Mouse (Mus musculus) midbrain, embryonic 16.5 days (tissue): ENCODE measurements around the gene Sod3. TPM values are rescaled to one million over a fixed set of nuclear protein-coding genes. Genes with fewer than 3 reads are reported as not detected.

Experiments used
- ATAC-seq: fragments of 200-750 bp; cut with Nextera tagmentation; 2 replicates; pipeline ENCODE4 v1.8.0; 2017; ENCODE audit warnings: moderate TSS enrichment
- H3K27ac ChIP-seq: fragments of 300-500 bp; sonication (generic); 2 replicates; pipeline ENCODE4 v1.5.1; 2014; ENCODE audit warnings: mild to moderate bottlenecking, low read length, mixed read lengths
- H3K27me3 ChIP-seq: fragments of 300-500 bp; sonication (generic); 2 replicates; pipeline ENCODE4 v1.6.1; 2014; ENCODE audit warnings: low read depth, low read length, mixed read lengths; ENCODE audit not compliant: control insufficient read depth, insufficient read depth
- H3K36me3 ChIP-seq: fragments of 300-500 bp; sonication (generic); 2 replicates; pipeline ENCODE4 v1.6.1; 2014; ENCODE audit warnings: mild to moderate bottlenecking, low read length, moderate library complexity, mixed read lengths; ENCODE audit not compliant: control insufficient read depth, insufficient read depth
- H3K4me1 ChIP-seq: fragments of 300-500 bp; sonication (generic); 2 replicates; pipeline ENCODE4 v1.6.1; 2014; ENCODE audit warnings: mild to moderate bottlenecking, low read length, mixed read lengths; ENCODE audit not compliant: control insufficient read depth, insufficient read depth
- H3K4me2 ChIP-seq: fragments of 300-500 bp; sonication (generic); 2 replicates; pipeline ENCODE4 v1.6.1; 2014; ENCODE audit warnings: mild to moderate bottlenecking, low read length, mixed read lengths
- H3K4me3 ChIP-seq: fragments of 300-500 bp; sonication (generic); 2 replicates; pipeline ENCODE4 v1.5.1; 2014; ENCODE audit warnings: low read depth, mild to moderate bottlenecking, low read length, moderate library complexity, mixed read lengths
- H3K9ac ChIP-seq: fragments of 300-500 bp; sonication (generic); 2 replicates; pipeline ENCODE4 v1.6.1; 2014; ENCODE audit warnings: low read depth, low read length, mixed read lengths
- H3K9me3 ChIP-seq: fragments of 300-500 bp; sonication (generic); replicated peaks from 2 replicates; pipeline ENCODE4 v1.6.1; 2014; ENCODE audit warnings: mild to moderate bottlenecking, low read length, mixed read lengths; ENCODE audit not compliant: control insufficient read depth, poor library complexity, severe bottlenecking
- WGBS: fragments of 180-500 bp; shearing (Covaris S2); extraction: QIAGEN DNeasy Blood & Tissue Kit; methylation state at CpG from one replicate; pipeline ENCODE4 v1.1.7; 2014; 5-methylcytosine and 5-hydroxymethylcytosine counted together
- polyA plus RNA-seq: library from polyadenylated mRNA; unstranded; fragments of >200 nt; fragmentation: Nextera tagmentation; extraction: Ambion mirVana; gene quantifications from 2 replicates; pipeline ENCODE4 v1.2.1, GENCODE M21; 2015

The Sod3 gene
- polyA plus RNA-seq, 1 experiment from 2014 or later = 2.8 TPM

GRCm38 (mm10) chr5:52391471-52391870, 27.9 kb downstream of the Sod3 start:
- Histone ChIP-seq H3K27ac (no peak overlapping the region), H3K9me3 (no peaks in the 10 kb centered on the region), H3K4me1 (peaks cover 2% of the 10 kb centered on the region; the same call in 1 of the 2 replicates), H3K27me3 (no peaks in the 10 kb centered on the region), H3K36me3 (no peaks in the 10 kb centered on the region), H3K4me3 (no peak overlapping the region), H3K4me2 (no peak overlapping the region), H3K9ac (no peak overlapping the region)
- no peak for ATAC-seq
- 69% methylated on average over 16 of the region's 16 CpGs for WGBS

- 86% methylated on average over 4 of the region's 4 CpGs for WGBS
- H3K9me3 ChIP-seq = no peaks in the 10 kb centered on the region
- H3K4me2 ChIP-seq = no peak overlapping the region
- H3K4me1 ChIP-seq = peaks cover 2% of the 10 kb centered on the region; the same call in 1 of the 2 replicates
- no peak overlapping the region for H3K9ac ChIP-seq
- no peak for ATAC-seq
- H3K36me3 ChIP-seq = no peaks in the 10 kb centered on the region
- H3K27ac ChIP-seq = no peak overlapping the region
- no peak overlapping the region for H3K4me3 ChIP-seq
- H3K27me3 ChIP-seq = no peaks in the 10 kb centered on the region
These were observed 30.2 kb downstream of the Sod3 start for GRCm38 (mm10) chr5:52393756-52394155.

- 66% methylated on average over 8 of the region's 8 CpGs for WGBS
- no peak overlapping the region for H3K4me2 ChIP-seq
- H3K36me3 ChIP-seq = 0 out of 2 replicates have a peak, but pooled peaks cover 3% of the 10 kb centered on the region
- H3K9ac ChIP-seq = no peak overlapping the region
- H3K27me3 ChIP-seq = no peaks in the 10 kb centered on the region
- H3K4me1 ChIP-seq = no peaks in the 10 kb centered on the region
- no peak overlapping the region for H3K27ac ChIP-seq
- no peaks in the 10 kb centered on the region for H3K9me3 ChIP-seq
- ATAC-seq = peak; percentile 29; the same call in 1 of the 2 replicates
- H3K4me3 ChIP-seq = no peak overlapping the region
These were observed 40.8 kb downstream of the Sod3 start for GRCm38 (mm10) chr5:52404373-52404772.

- WGBS = 71% methylated on average over 7 of the region's 7 CpGs
- no peak overlapping the region for H3K9ac ChIP-seq
These were observed 45.2 kb downstream of the Sod3 start for GRCm38 (mm10) chr5:52408668-52409315.

GRCm38 (mm10) chr5:52410197-52410596, 46.6 kb downstream of the Sod3 start:
- 79% methylated on average over 12 of the region's 12 CpGs for WGBS
- H3K36me3 ChIP-seq = no peaks in the 10 kb centered on the region
- H3K9ac ChIP-seq = no peak overlapping the region
- no peaks in the 10 kb centered on the region for H3K9me3 ChIP-seq
- H3K4me2 ChIP-seq = no peak overlapping the region
- H3K4me3 ChIP-seq = no peak overlapping the region
- H3K27me3 ChIP-seq = no peaks in the 10 kb centered on the region
- no peaks in the 10 kb centered on the region for H3K4me1 ChIP-seq
- no peak for ATAC-seq
- no peak overlapping the region for H3K27ac ChIP-seq

More at GRCm38 (mm10) chr5:52408668-52409315, 45.2 kb downstream of the Sod3 start:
- Histone ChIP-seq H3K9me3 (no peaks in the 10 kb centered on the region), H3K4me2 (no peak overlapping the region), H3K4me1 (no peaks in the 10 kb centered on the region), H3K27me3 (no peaks in the 10 kb centered on the region), H3K36me3 (no peaks in the 10 kb centered on the region), H3K27ac (no peak overlapping the region), H3K4me3 (no peak overlapping the region)
- no peak for ATAC-seq

GRCm38 (mm10) chr5:52411567-52411966, 48.0 kb downstream of the Sod3 start:
- Histone ChIP-seq H3K4me3 (no peak overlapping the region), H3K9ac (no peak overlapping the region), H3K36me3 (no peaks in the 10 kb centered on the region), H3K4me2 (no peak overlapping the region), H3K27me3 (no peaks in the 10 kb centered on the region), H3K27ac (no peak overlapping the region), H3K9me3 (no peaks in the 10 kb centered on the region), H3K4me1 (no peaks in the 10 kb centered on the region)
- no peak for ATAC-seq
- WGBS = 64% methylated on average over 3 of the region's 3 CpGs

- no peak overlapping the region for H3K4me2 ChIP-seq
- no peaks in the 10 kb centered on the region for H3K36me3 ChIP-seq
- H3K9me3 ChIP-seq = no peaks in the 10 kb centered on the region
- no peaks in the 10 kb centered on the region for H3K4me1 ChIP-seq
- no peak overlapping the region for H3K27ac ChIP-seq
- WGBS = 53% methylated on average over 1 of the region's 1 CpGs
- ATAC-seq = no peak
- no peak overlapping the region for H3K4me3 ChIP-seq
- no peaks in the 10 kb centered on the region for H3K27me3 ChIP-seq
- no peak overlapping the region for H3K9ac ChIP-seq
These were observed 51.6 kb downstream of the Sod3 start for GRCm38 (mm10) chr5:52415193-52415592.

- Histone ChIP-seq H3K36me3 (no peaks in the 10 kb centered on the region), H3K27ac (no peak overlapping the region), H3K4me1 (no peaks in the 10 kb centered on the region), H3K4me3 (no peak overlapping the region), H3K9ac (no peak overlapping the region), H3K9me3 (no peaks in the 10 kb centered on the region), H3K27me3 (no peaks in the 10 kb centered on the region), H3K4me2 (no peak overlapping the region)
- 94% methylated on average over 6 of the region's 6 CpGs for WGBS
- no peak for ATAC-seq
These were observed 52.3 kb downstream of the Sod3 start for GRCm38 (mm10) chr5:52415917-52416316.

GRCm38 (mm10) chr5:52416485-52416884, 52.9 kb downstream of the Sod3 start:
- 72% methylated on average over 2 of the region's 2 CpGs for WGBS
- H3K9me3 ChIP-seq = no peaks in the 10 kb centered on the region
- H3K4me1 ChIP-seq = no peaks in the 10 kb centered on the region
- no peak overlapping the region for H3K27ac ChIP-seq
- H3K27me3 ChIP-seq = no peaks in the 10 kb centered on the region
- no peaks in the 10 kb centered on the region for H3K36me3 ChIP-seq
- no peak for ATAC-seq
- H3K9ac ChIP-seq = no peak overlapping the region
- H3K4me2 ChIP-seq = no peak overlapping the region
- no peak overlapping the region for H3K4me3 ChIP-seq
